Mouse (Mus musculus) limb, embryonic 15.5 days (tissue): ENCODE measurements around the gene Pmm2. TPM values are rescaled to one million over a fixed set of nuclear protein-coding genes. Genes with fewer than 3 reads are reported as not detected.

Source experiments
- ATAC-seq: fragments of 200-750 bp; cut with Nextera tagmentation; 2 replicates; pipeline ENCODE4 v1.8.0; 2017; ENCODE audit warnings: low read depth, moderate TSS enrichment; ENCODE audit not compliant: insufficient number of reproducible peaks, low FRiP score, low TSS enrichment
- H3K27ac ChIP-seq: fragments of 300-500 bp; sonication (generic); 2 replicates; pipeline ENCODE4 v1.5.1; 2015; ENCODE audit warnings: moderate library complexity, mild to moderate bottlenecking, inconsistent platforms
- H3K27me3 ChIP-seq: fragments of 300-500 bp; sonication (generic); 2 replicates; pipeline ENCODE4 v1.6.1; 2015; ENCODE audit warnings: inconsistent platforms
- H3K36me3 ChIP-seq: fragments of 300-500 bp; sonication (generic); 2 replicates; pipeline ENCODE4 v1.6.1; 2015; ENCODE audit warnings: inconsistent platforms
- H3K4me1 ChIP-seq: fragments of 300-500 bp; sonication (generic); 2 replicates; pipeline ENCODE4 v1.6.1; 2015; ENCODE audit warnings: inconsistent platforms
- H3K4me2 ChIP-seq: fragments of 300-500 bp; sonication (generic); 2 replicates; pipeline ENCODE4 v1.6.1; 2015; ENCODE audit warnings: mild to moderate bottlenecking, inconsistent platforms
- H3K4me3 ChIP-seq: fragments of 300-500 bp; sonication (generic); 2 replicates; pipeline ENCODE4 v1.5.1; 2015; ENCODE audit warnings: mild to moderate bottlenecking, inconsistent platforms
- H3K9ac ChIP-seq: fragments of 300-500 bp; sonication (generic); 2 replicates; pipeline ENCODE4 v1.6.1; 2015; ENCODE audit warnings: inconsistent platforms
- H3K9me3 ChIP-seq: fragments of 300-500 bp; sonication (generic); 2 replicates; pipeline ENCODE4 v1.6.1; 2016; ENCODE audit warnings: inconsistent platforms
- WGBS: fragments of 180-500 bp; shearing (Covaris S2); methylation state at CpG from one replicate; pipeline ENCODE4 v1.1.7; 2015; 5-methylcytosine and 5-hydroxymethylcytosine counted together
- polyA plus RNA-seq: library from polyadenylated mRNA; unstranded; fragments of >200 nt; fragmentation: Nextera tagmentation; extraction: Ambion mirVana; gene quantifications from 2 replicates; pipeline ENCODE4 v1.2.1, GENCODE M21; 2015

The Pmm2 gene
- polyA plus RNA-seq, 1 experiment from 2014 or later = 52.8 TPM

DNA sequence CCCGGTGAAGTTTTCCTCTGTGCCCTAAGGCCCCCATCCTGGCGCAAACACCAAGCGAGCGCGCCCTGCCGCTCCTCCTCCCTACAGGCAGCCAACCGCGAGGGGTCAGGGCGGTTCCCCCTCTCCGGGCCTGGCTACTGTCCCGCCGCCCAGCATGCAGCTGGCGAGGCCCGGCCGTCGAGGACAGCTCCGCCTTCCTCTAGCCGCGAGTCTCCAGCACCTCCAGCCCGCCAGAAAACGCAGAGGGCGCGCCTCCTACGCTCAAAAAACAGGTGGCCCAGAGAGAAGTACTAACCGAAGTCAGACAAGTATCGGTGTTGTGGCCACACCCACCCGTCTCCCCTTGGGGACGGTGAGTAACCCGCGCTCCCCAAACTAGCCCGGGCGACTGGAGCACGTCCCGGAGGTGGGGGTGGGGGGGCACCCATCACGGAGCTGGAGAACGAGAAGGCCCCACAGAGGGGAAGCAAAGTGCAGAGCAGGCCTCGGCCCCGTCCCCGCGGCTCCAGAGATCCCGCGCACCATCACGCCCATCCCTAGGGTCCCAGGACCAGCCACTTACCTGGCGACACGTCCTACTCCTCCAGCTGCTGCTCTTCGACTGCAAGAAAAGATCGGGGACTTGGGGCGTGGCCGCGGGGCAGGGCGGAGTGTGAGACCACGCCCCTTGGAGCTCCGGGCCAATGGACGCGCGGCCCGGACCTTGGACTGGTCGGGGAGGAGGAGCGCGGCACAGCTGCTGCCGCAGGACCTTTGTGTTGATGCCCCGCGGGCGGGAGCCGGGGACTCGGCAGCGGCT is 34.3 kb downstream of the Pmm2 start, which contains the start of gene Carhsp1:
TSS of gene Carhsp1 (minus strand) at position 605 of the 799 bp plus-strand sequence.
- peaks cover 52% of the 10 kb centered on the region for H3K4me1 ChIP-seq
- H3K36me3 ChIP-seq = peaks cover 4% of the 10 kb centered on the region; the same call in 1 of the 2 replicates
- H3K4me2 ChIP-seq = peak within 1 kb of the TSS; percentile 89
- H3K9ac ChIP-seq = peak within 1 kb of the TSS; percentile 40; the same call in 1 of the 2 replicates
- under 1% methylated on average over 67 of the region's 67 CpGs for WGBS
- H3K27me3 ChIP-seq = 0 out of 2 replicates have a peak, but pooled peaks cover 3% of the 10 kb centered on the region
- ATAC-seq = peak; percentile 90
- no peaks in the 10 kb centered on the region for H3K9me3 ChIP-seq
- H3K27ac ChIP-seq = peak within 1 kb of the TSS; percentile 86
- peak within 1 kb of the TSS; percentile 72 for H3K4me3 ChIP-seq

GRCm38 (mm10) chr16:8672350-8672687 is 34.8 kb downstream of the Pmm2 start:
- WGBS = under 1% methylated on average over 18 of the region's 18 CpGs
- H3K9ac ChIP-seq = 0 out of 2 replicates have a peak overlapping the region, but pooled peaks have one; percentile 26
- ATAC-seq = no peak

DNA sequence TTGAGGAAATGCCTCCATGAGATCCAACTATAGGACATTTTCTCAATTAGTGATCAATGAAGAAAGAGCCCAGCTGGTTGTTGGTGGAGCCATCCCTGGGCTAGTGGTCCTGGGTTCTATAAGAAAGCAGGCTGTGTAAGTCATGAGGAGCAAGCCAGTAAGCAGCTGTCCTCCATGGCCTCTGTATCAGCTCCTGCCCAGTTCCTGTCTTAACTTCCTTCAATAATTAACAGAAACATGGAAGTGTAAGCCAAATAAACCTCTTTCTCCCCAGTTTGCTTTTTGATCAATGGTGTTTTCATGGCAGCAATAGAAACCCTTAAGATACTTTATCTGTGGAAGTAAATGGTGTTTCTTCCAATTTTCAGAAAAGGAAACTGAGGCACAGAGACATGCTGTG is 35.3 kb downstream of the Pmm2 start:
- Histone ChIP-seq H3K4me1 (peaks cover 45% of the 10 kb centered on the region), H3K27ac (no peak overlapping the region), H3K4me3 (no peak overlapping the region), H3K36me3 (peaks cover 4% of the 10 kb centered on the region; the same call in 1 of the 2 replicates), H3K9me3 (no peaks in the 10 kb centered on the region), H3K4me2 (0 out of 2 replicates have a peak overlapping the region, but pooled peaks have one; percentile 89), H3K27me3 (0 out of 2 replicates have a peak, but pooled peaks cover 3% of the 10 kb centered on the region), H3K9ac (no peak overlapping the region)
- ATAC-seq = no peak

More at GRCm38 (mm10) chr16:8672350-8672687, 34.8 kb downstream of the Pmm2 start:
- Histone ChIP-seq H3K27me3 (0 out of 2 replicates have a peak, but pooled peaks cover 3% of the 10 kb centered on the region), H3K9me3 (no peaks in the 10 kb centered on the region), H3K27ac (no peak overlapping the region), H3K4me1 (peaks cover 50% of the 10 kb centered on the region), H3K4me3 (peak overlapping the region; percentile 72), H3K36me3 (peaks cover 4% of the 10 kb centered on the region; the same call in 1 of the 2 replicates), H3K4me2 (peak overlapping the region; percentile 89)

- H3K4me2 ChIP-seq = no peak overlapping the region
- H3K4me3 ChIP-seq = no peak overlapping the region
- no peak overlapping the region for H3K9ac ChIP-seq
- H3K9me3 ChIP-seq = no peaks in the 10 kb centered on the region
- H3K27ac ChIP-seq = no peak overlapping the region
- H3K4me1 ChIP-seq = peaks cover 40% of the 10 kb centered on the region
- WGBS = 66% methylated on average over 6 of the region's 6 CpGs
- H3K36me3 ChIP-seq = peaks cover 4% of the 10 kb centered on the region; the same call in 1 of the 2 replicates
- H3K27me3 ChIP-seq = 0 out of 2 replicates have a peak, but pooled peaks cover 3% of the 10 kb centered on the region
- ATAC-seq = no peak
Observed at GRCm38 (mm10) chr16:8673343-8673742, 35.9 kb downstream of the Pmm2 start.

- Histone ChIP-seq H3K36me3 (no peaks in the 10 kb centered on the region), H3K4me3 (no peak overlapping the region), H3K27ac (no peak overlapping the region), H3K9ac (no peak overlapping the region), H3K4me2 (no peak overlapping the region), H3K9me3 (no peaks in the 10 kb centered on the region), H3K27me3 (0 out of 2 replicates have a peak, but pooled peaks cover 3% of the 10 kb centered on the region), H3K4me1 (peaks cover 33% of the 10 kb centered on the region)
- ATAC-seq = no peak
- WGBS = 3% methylated on average over 8 of the region's 8 CpGs
Observed at GRCm38 (mm10) chr16:8674165-8674564, 36.7 kb downstream of the Pmm2 start.

DNA sequence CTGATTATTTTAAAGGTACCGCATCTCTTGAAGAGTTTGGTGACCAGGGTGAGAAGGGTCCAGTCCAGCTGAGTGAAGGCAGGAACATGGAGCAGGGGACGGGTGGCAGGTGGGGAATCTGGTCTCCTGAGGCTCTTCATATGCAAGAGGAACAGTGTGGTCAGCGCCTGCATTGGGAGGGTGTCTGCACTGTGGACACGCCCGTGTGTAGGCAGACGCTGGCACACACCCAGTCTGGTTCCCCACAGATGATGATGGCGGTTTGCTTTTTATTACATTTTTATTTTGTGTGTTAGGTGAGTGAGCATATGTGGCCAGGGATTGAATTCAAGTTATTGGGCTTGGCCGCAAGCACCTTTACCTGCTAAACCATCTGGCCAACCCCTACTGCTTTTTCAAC is 38.1 kb downstream of the Pmm2 start:
- H3K4me2 ChIP-seq = no peak overlapping the region
- no peak overlapping the region for H3K4me3 ChIP-seq
- no peaks in the 10 kb centered on the region for H3K9me3 ChIP-seq
- H3K4me1 ChIP-seq = peaks cover 19% of the 10 kb centered on the region
- ATAC-seq = no peak
- H3K36me3 ChIP-seq = no peaks in the 10 kb centered on the region
- no peak overlapping the region for H3K27ac ChIP-seq
- H3K9ac ChIP-seq = no peak overlapping the region
- WGBS = 73% methylated on average over 8 of the region's 8 CpGs
- 0 out of 2 replicates have a peak, but pooled peaks cover 3% of the 10 kb centered on the region for H3K27me3 ChIP-seq

- WGBS = 74% methylated on average over 2 of the region's 2 CpGs
- no peak overlapping the region for H3K4me2 ChIP-seq
- ATAC-seq = no peak
Observed at GRCm38 (mm10) chr16:8676228-8676627, 38.8 kb downstream of the Pmm2 start.

DNA sequence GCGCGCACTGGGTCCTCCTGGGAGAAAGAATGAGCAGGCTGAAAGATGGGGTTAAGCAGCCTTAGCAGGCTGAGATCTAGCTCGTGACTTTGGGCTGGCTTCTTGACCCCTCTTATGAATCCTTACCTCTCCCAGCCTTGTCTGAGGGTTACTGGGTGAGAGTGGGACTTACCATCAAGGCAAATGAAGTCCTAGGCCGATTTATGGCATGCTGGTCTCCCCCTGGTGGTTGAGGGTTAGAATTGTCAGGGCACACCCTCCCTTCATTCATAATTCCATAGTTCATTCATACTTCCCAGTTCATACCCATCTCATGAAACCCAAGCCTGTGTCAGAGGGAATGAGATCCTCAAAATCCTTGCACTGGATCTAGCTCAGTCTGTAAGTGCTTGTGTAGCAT is 39.3 kb downstream of the Pmm2 start:
- Histone ChIP-seq H3K9ac (no peak overlapping the region), H3K4me2 (no peak overlapping the region), H3K9me3 (no peaks in the 10 kb centered on the region), H3K27me3 (0 out of 2 replicates have a peak, but pooled peaks cover 3% of the 10 kb centered on the region), H3K4me1 (0 out of 2 replicates have a peak, but pooled peaks cover 6% of the 10 kb centered on the region), H3K27ac (no peak overlapping the region), H3K36me3 (no peaks in the 10 kb centered on the region), H3K4me3 (no peak overlapping the region)
- ATAC-seq = no peak
- WGBS = 54% methylated on average over 4 of the region's 4 CpGs

More at GRCm38 (mm10) chr16:8676228-8676627, 38.8 kb downstream of the Pmm2 start:
- H3K4me1 ChIP-seq = peaks cover 12% of the 10 kb centered on the region; the same call in 1 of the 2 replicates
- no peak overlapping the region for H3K9ac ChIP-seq
- H3K27ac ChIP-seq = no peak overlapping the region
- no peaks in the 10 kb centered on the region for H3K9me3 ChIP-seq
- no peaks in the 10 kb centered on the region for H3K36me3 ChIP-seq
- 0 out of 2 replicates have a peak, but pooled peaks cover 3% of the 10 kb centered on the region for H3K27me3 ChIP-seq
- H3K4me3 ChIP-seq = no peak overlapping the region

DNA sequence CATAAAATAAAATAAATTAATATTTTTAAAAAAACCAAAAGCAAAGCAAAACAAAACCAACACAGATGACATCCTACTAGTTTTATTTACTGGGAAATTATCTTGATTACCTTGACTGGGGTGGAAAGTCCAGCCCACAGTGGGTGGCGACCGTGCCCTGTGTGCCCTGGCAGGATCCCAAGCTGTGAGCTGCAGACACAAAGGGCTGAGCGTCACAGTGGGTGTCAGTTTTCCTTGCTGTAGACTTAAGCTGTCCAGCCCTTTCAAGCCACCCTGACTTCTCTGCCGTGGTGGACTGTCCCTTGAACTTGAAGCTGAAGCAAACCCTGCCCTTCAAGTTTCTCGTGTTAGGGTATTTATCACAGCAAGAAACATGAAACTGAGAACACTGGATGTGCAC is 40.6 kb downstream of the Pmm2 start:
- no peaks in the 10 kb centered on the region for H3K36me3 ChIP-seq
- H3K27ac ChIP-seq = no peak overlapping the region
- H3K9ac ChIP-seq = no peak overlapping the region
- 51% methylated on average over 5 of the region's 5 CpGs for WGBS
- H3K27me3 ChIP-seq = no peaks in the 10 kb centered on the region
- no peak overlapping the region for H3K4me3 ChIP-seq
- no peak overlapping the region for H3K4me2 ChIP-seq
- H3K9me3 ChIP-seq = no peaks in the 10 kb centered on the region
- ATAC-seq = no peak
- H3K4me1 ChIP-seq = no peaks in the 10 kb centered on the region

DNA sequence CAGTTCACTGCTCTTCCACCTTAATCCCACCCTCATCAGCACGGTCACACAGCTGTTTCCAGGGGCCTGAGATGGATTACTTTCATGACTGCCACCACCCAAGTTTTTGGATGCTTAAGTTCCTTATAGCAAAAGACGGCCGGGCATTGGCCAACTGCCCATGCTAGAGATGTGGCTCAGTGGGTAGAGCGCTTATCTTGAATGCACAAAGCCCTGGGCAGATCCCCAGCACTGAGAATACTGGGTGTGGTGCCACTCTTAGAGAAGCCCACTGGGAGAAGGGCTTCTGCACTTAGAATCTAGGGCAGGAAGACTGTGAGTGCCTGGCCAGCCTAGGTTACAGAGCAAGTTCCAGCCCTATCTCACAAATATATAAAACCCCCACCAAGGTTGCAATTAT is 41.2 kb downstream of the Pmm2 start:
- Histone ChIP-seq H3K27ac (no peak overlapping the region), H3K36me3 (peaks cover 5% of the 10 kb centered on the region; the same call in 1 of the 2 replicates), H3K9ac (no peak overlapping the region), H3K27me3 (no peaks in the 10 kb centered on the region), H3K4me1 (no peaks in the 10 kb centered on the region), H3K4me3 (no peak overlapping the region), H3K4me2 (no peak overlapping the region), H3K9me3 (no peaks in the 10 kb centered on the region)
- WGBS = 75% methylated on average over 4 of the region's 4 CpGs
- ATAC-seq = no peak

DNA sequence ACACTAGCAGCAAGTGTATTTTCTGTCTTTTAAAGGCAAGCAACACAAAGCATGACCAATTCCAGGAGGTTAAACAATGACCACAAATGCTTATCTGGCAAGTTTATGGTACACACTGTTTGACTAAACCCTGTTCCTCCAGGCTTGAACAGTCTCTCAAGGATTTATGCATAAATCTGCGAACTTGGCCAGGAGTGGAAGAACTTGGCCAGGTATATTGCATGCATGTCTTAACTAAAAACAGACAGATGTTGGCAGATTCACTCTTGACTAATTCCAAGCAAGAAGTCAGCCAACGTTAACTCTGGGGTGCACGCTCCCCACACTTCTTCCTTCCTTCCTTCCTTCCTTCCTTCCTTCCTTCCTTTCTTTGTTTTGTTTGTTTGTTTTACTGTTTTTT is 42.3 kb downstream of the Pmm2 start:
- 62% methylated on average over 3 of the region's 3 CpGs for WGBS
- H3K9ac ChIP-seq = no peak overlapping the region
- H3K4me3 ChIP-seq = no peak overlapping the region
- H3K36me3 ChIP-seq = peaks cover 7% of the 10 kb centered on the region; the same call in 1 of the 2 replicates
- peak overlapping the region; percentile 43; the same call in 1 of the 2 replicates for H3K27ac ChIP-seq
- no peaks in the 10 kb centered on the region for H3K27me3 ChIP-seq
- H3K9me3 ChIP-seq = no peaks in the 10 kb centered on the region
- no peak for ATAC-seq
- H3K4me2 ChIP-seq = no peak overlapping the region
- no peaks in the 10 kb centered on the region for H3K4me1 ChIP-seq

DNA sequence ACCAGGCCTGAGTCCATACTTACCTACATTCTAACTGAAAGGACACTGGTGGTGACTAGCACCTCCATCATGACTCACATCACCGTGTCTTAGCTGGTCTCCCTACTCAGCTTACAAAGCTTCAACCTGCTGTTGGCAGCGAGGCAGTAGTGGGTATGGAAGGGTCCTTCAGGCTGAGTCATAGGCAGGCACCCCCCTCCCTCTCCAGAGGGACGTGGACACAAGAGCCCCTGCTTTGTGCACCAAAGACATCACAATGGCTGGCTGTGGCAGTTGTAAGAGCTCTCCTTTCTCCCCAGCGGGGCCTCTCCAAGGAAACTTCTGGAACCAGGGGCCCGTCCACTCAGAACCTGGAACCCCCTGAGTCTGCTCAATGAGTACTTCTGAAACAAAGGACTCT is 43.0 kb downstream of the Pmm2 start, which contains the start of gene Gm5767:
TSS of gene Gm5767 (plus strand) at position 301 of the 400 bp plus-strand sequence.
- no peak for ATAC-seq
- 82% methylated on average over 5 of the region's 5 CpGs for WGBS
- peaks cover 7% of the 10 kb centered on the region; the same call in 1 of the 2 replicates for H3K36me3 ChIP-seq
- no peak within 1 kb of the TSS for H3K4me2 ChIP-seq
- no peak within 1 kb of the TSS for H3K9ac ChIP-seq
- H3K27me3 ChIP-seq = no peaks in the 10 kb centered on the region
- H3K4me1 ChIP-seq = 0 out of 2 replicates have a peak, but pooled peaks cover 2% of the 10 kb centered on the region
- H3K4me3 ChIP-seq = no peak within 1 kb of the TSS
- H3K9me3 ChIP-seq = no peaks in the 10 kb centered on the region
- peak within 1 kb of the TSS; percentile 43; the same call in 1 of the 2 replicates for H3K27ac ChIP-seq
